Mouse (Mus musculus): ENCODE data around the gene Tom1l2. TPM values are rescaled to one million over a fixed set of nuclear protein-coding genes. Genes with fewer than 3 reads are reported as not detected.

Gene Tom1l2
- polyA plus RNA-seq, 1 experiment from 2014 or later, result 18.0 TPM

DNA sequence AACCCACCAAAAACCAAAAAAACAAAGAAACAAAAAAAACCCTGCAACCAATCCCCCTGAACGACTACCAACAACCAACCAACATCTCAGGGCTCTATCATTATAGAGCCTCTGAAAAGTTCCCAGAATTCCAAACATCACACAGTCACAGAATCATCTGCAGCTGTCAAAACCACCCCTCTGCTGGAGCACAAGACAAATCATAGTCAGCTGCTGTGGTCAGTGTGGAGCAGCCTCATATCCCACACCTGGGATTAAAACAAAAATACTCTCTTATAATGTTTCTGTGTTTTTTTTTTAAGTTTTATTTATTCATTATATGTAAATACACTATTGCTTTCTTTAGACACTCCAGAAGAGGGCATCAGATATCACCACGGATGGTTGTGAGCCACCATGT is 102.8 kb downstream of the Tom1l2 start:
- no peaks in the 10 kb centered on the region for H3K9me3 ChIP-seq
- peaks cover 34% of the 10 kb centered on the region for H3K4me1 ChIP-seq
- H3K27me3 ChIP-seq (ENCODE audit: poor library complexity, severe bottlenecking), result no peaks in the 10 kb centered on the region
- DNase-seq (ENCODE audit: extremely low spot score, low spot score), result no peak
- H3K4me3 ChIP-seq, result no peak overlapping the region
- 85% methylated on average over 2 of the region's 2 CpGs for WGBS
- no peak overlapping the region for H3K27ac ChIP-seq
- no peaks in the 10 kb centered on the region for H3K36me3 ChIP-seq (replicated peaks)

DNA sequence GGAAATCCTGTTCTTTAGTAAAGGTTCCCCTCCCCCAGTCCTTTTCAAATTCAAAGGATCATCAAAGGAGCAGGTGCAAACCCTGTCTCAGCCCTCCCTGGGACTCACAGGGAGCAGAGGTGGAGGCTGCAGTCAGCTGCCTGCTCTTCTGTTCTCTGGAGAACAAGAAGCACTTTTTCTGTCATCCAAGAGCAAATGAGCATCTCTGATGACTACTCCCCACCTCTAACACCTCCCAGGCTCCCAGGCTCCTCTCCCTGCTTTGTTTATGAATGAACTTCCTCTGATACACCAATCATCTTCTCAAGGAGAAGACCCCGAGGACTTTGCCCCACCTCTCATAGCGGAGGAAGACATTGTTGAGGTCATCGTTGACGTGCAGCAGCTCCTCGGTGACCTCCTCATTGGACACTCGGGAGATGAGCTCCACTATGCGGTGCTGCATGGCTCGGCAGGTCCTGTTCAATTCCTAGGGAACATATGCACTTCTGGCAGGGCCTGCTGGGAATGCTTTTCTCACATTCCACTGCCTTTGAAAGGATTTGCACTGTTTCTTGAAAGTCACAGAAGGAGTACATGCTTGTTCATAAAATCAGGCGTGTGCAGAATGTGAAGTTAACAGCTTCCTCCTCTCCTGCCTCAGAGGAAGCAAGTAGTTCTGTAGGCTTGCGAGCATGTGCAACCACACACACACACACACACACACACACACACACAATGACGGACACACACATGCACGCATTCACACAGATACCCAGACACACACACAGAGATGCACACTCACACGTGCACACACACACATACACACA is 103.9 kb downstream of the Tom1l2 start:
- Histone ChIP-seq H3K27me3 (ENCODE audit: poor library complexity, severe bottlenecking) (no peaks in the 10 kb centered on the region), H3K4me1 (peaks cover 36% of the 10 kb centered on the region), H3K4me3 (no peak overlapping the region), H3K9me3 (no peaks in the 10 kb centered on the region), H3K36me3 (replicated peaks) (no peaks in the 10 kb centered on the region), H3K27ac (peak overlapping the region; percentile 56)
- WGBS, result 67% methylated on average over 13 of the region's 13 CpGs
- no peak for DNase-seq (ENCODE audit: extremely low spot score, low spot score)

GRCm38 (mm10) chr11:60247753-60248550 is 104.8 kb downstream of the Tom1l2 start:
- H3K9me3 ChIP-seq, result no peaks in the 10 kb centered on the region
- WGBS, result 65% methylated on average over 5 of the region's 5 CpGs
- peak overlapping the region; percentile 56 for H3K27ac ChIP-seq
- DNase-seq (ENCODE audit: extremely low spot score, low spot score), result no peak
- H3K27me3 ChIP-seq (ENCODE audit: poor library complexity, severe bottlenecking), result no peaks in the 10 kb centered on the region
- H3K4me1 ChIP-seq, result peaks cover 36% of the 10 kb centered on the region
- H3K36me3 ChIP-seq (replicated peaks), result no peaks in the 10 kb centered on the region
- H3K4me3 ChIP-seq, result no peak overlapping the region

GRCm38 (mm10) chr11:60246077-60246476 is 106.6 kb downstream of the Tom1l2 start:
- no peaks in the 10 kb centered on the region for H3K9me3 ChIP-seq
- DNase-seq (ENCODE audit: extremely low spot score, low spot score), result no peak
- H3K4me1 ChIP-seq, result peaks cover 27% of the 10 kb centered on the region
- H3K27me3 ChIP-seq (ENCODE audit: poor library complexity, severe bottlenecking), result no peaks in the 10 kb centered on the region
- no peak overlapping the region for H3K4me3 ChIP-seq
- no peaks in the 10 kb centered on the region; the same call in 1 of the 2 replicates for H3K36me3 ChIP-seq (replicated peaks)
- H3K27ac ChIP-seq, result peak overlapping the region; percentile 58; the same call in 1 of the 2 replicates

- Histone ChIP-seq H3K4me3 (no peak overlapping the region), H3K36me3 (replicated peaks) (peaks cover 8% of the 10 kb centered on the region), H3K9me3 (no peaks in the 10 kb centered on the region), H3K27ac (peak overlapping the region; percentile 58; the same call in 1 of the 2 replicates), H3K4me1 (peaks cover 27% of the 10 kb centered on the region), H3K27me3 (ENCODE audit: poor library complexity, severe bottlenecking) (no peaks in the 10 kb centered on the region)
- WGBS, result 76% methylated on average over 11 of the region's 11 CpGs
- DNase-seq (ENCODE audit: extremely low spot score, low spot score), result no peak
Measured at GRCm38 (mm10) chr11:60244503-60245143, 108.1 kb downstream of the Tom1l2 start.

GRCm38 (mm10) chr11:60240509-60240908 is 112.2 kb downstream of the Tom1l2 start:
- Histone ChIP-seq H3K4me3 (no peak overlapping the region), H3K9me3 (no peaks in the 10 kb centered on the region), H3K27ac (no peak overlapping the region), H3K36me3 (replicated peaks) (peaks cover 8% of the 10 kb centered on the region), H3K27me3 (ENCODE audit: poor library complexity, severe bottlenecking) (no peaks in the 10 kb centered on the region), H3K4me1 (peaks cover 8% of the 10 kb centered on the region)
- 90% methylated on average over 4 of the region's 4 CpGs for WGBS
- no peak for DNase-seq (ENCODE audit: extremely low spot score, low spot score)

GRCm38 (mm10) chr11:60235351-60235750 is 117.4 kb downstream of the Tom1l2 start:
- WGBS, result 87% methylated on average over 5 of the region's 5 CpGs
- Histone ChIP-seq H3K4me1 (peaks cover 28% of the 10 kb centered on the region), H3K9me3 (no peaks in the 10 kb centered on the region), H3K4me3 (no peak overlapping the region), H3K27me3 (ENCODE audit: poor library complexity, severe bottlenecking) (no peaks in the 10 kb centered on the region), H3K27ac (no peak overlapping the region), H3K36me3 (replicated peaks) (peaks cover 4% of the 10 kb centered on the region)
- no peak for DNase-seq (ENCODE audit: extremely low spot score, low spot score)

DNA sequence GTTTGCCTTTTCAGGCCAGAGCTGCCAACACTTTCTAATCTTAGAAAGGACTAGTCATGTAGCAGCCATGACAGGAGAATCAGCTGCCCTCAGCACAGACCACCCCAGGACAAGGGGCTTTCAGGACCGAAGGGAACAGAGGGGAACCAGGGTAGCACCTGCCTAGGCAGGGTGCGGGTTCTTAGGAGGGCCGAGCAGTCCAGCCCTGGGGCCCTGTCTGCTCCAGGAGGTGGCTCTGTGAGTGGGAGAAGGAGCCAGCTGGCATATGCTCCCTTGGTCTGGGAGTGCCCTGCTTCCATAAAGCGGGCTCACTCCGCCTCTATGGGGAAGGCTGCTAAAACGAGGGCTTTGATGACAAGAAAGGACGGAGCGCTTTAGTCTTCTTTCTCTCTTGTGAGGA is 119.5 kb downstream of the Tom1l2 start:
- Histone ChIP-seq H3K4me1 (peaks cover 36% of the 10 kb centered on the region), H3K27ac (peak overlapping the region; percentile 32; the same call in 1 of the 2 replicates), H3K4me3 (no peak overlapping the region), H3K36me3 (replicated peaks) (no peaks in the 10 kb centered on the region), H3K27me3 (ENCODE audit: poor library complexity, severe bottlenecking) (no peaks in the 10 kb centered on the region), H3K9me3 (no peaks in the 10 kb centered on the region)
- no peak for DNase-seq (ENCODE audit: extremely low spot score, low spot score)
- 76% methylated on average over 8 of the region's 8 CpGs for WGBS

DNA sequence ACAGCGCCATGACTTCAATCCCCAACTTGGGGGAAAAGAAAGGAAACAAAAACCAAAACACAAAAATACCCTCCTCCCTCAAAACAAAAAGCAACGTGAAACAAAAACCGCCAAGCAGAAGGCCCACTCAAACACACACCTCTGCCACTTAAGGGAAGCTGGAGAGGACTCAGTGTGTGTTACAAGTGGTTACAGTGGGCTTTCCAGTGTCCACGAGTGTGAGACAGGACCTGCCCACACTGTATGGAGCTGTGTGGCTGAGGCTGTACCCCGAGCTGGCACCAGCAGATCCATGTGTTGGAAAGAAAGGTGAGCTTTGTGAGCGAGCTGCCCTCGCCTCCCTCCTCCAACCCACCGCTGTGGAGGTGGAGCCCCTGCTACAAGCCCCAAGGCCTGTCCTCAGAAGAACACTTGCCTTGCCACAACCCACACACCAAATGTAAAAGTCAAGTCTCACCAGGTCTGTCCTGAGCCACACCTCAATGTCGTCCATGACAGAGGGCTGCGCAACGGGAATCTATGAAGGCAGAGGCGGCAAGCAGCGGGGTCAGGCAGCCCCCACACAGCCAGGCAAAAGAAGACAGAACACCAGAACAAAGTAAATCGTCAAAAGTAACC is 120.2 kb downstream of the Tom1l2 start:
- no peaks in the 10 kb centered on the region for H3K27me3 ChIP-seq (ENCODE audit: poor library complexity, severe bottlenecking)
- peak overlapping the region; percentile 45 for H3K27ac ChIP-seq
- 75% methylated on average over 14 of the region's 14 CpGs for WGBS
- no peaks in the 10 kb centered on the region for H3K36me3 ChIP-seq (replicated peaks)
- peaks cover 36% of the 10 kb centered on the region for H3K4me1 ChIP-seq
- DNase-seq (ENCODE audit: extremely low spot score, low spot score), result no peak
- no peak overlapping the region for H3K4me3 ChIP-seq
- no peaks in the 10 kb centered on the region for H3K9me3 ChIP-seq

DNA sequence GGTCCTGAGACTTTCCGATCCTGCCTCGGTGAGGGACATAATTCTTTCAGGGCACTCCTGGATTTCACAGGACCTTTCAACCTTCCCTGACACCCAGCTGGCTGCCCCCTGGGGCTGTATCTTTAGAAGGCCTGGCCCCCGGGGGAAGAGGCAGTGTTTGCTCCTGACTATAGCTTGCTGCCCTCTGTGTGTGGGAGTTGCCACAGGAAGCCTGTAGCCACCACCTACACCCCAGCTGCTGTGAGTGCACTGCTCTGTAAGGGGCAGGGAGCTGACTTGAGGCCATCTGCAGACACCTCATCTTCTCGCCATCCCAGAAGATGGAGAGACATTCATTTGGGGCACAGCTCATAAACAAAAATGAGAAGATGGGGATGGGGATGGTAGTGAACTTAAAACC is 120.8 kb downstream of the Tom1l2 start:
- Histone ChIP-seq H3K4me1 (peaks cover 36% of the 10 kb centered on the region), H3K27ac (peak overlapping the region; percentile 70), H3K9me3 (no peaks in the 10 kb centered on the region), H3K4me3 (no peak overlapping the region), H3K36me3 (replicated peaks) (no peaks in the 10 kb centered on the region), H3K27me3 (ENCODE audit: poor library complexity, severe bottlenecking) (no peaks in the 10 kb centered on the region)
- WGBS, result 43% methylated on average over 4 of the region's 4 CpGs
- DNase-seq (ENCODE audit: extremely low spot score, low spot score), result no peak

- Histone ChIP-seq H3K4me3 (no peak overlapping the region), H3K27ac (0 out of 2 replicates have a peak overlapping the region, but pooled peaks have one; percentile 52), H3K4me1 (peaks cover 36% of the 10 kb centered on the region), H3K9me3 (no peaks in the 10 kb centered on the region), H3K27me3 (ENCODE audit: poor library complexity, severe bottlenecking) (no peaks in the 10 kb centered on the region), H3K36me3 (replicated peaks) (no peaks in the 10 kb centered on the region)
- WGBS, result 73% methylated on average over 3 of the region's 3 CpGs
- no peak for DNase-seq (ENCODE audit: extremely low spot score, low spot score)
Measured at GRCm38 (mm10) chr11:60231326-60231725, 121.4 kb downstream of the Tom1l2 start.

DNA sequence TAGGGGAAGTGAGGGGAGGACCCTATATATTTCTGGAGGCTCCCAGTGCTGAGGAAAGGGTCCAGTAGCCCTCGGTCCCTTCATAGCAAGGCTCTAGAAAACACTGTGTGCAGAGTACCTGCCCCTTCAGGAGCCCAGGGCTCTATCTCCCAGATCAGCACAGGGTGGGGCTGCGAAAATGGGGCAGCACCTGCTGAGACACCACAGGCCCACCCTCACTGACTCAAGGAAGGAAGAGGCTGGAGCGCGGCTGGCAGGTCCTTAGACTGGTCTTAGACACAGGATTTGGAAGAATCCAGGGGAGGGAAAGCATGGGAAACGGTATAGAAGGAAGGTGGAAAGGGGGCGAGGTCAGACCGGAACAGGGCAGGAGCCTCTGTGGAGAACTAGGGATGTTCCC is 122.2 kb downstream of the Tom1l2 start:
- H3K27ac ChIP-seq, result peak overlapping the region; percentile 51; the same call in 1 of the 2 replicates
- WGBS, result 90% methylated on average over 7 of the region's 7 CpGs

More for the DNA sequence above, 122.2 kb downstream of the Tom1l2 start:
- no peaks in the 10 kb centered on the region for H3K36me3 ChIP-seq (replicated peaks)
- H3K9me3 ChIP-seq, result no peaks in the 10 kb centered on the region
- peaks cover 36% of the 10 kb centered on the region for H3K4me1 ChIP-seq
- H3K4me3 ChIP-seq, result no peak overlapping the region
- no peaks in the 10 kb centered on the region for H3K27me3 ChIP-seq (ENCODE audit: poor library complexity, severe bottlenecking)
- DNase-seq (ENCODE audit: extremely low spot score, low spot score), result no peak

All from forebrain, embryonic 10.5 days (tissue).